Mouse (Mus musculus) lung, adult 2 months (tissue): ENCODE data around the gene Nup210l. TPM values are rescaled to one million over a fixed set of nuclear protein-coding genes. Genes with fewer than 3 reads are reported as not detected.

Experiments used
- DNase-seq: peaks from one replicate; pipeline ENCODE4 v3.0.0; 2022
- H3K4me1 ChIP-seq: fragments of 200-500 bp; 2 replicates; pipeline ENCODE4 v1.6.1; 2011; ENCODE audit warnings: low read length; ENCODE audit not compliant: control insufficient read depth, insufficient read depth
- H3K4me3 ChIP-seq: fragments of 200-500 bp; replicated peaks from 2 replicates; pipeline ENCODE3; 2011; ENCODE audit warnings: low read depth, mild to moderate bottlenecking, control low read depth, low read length; ENCODE audit errors: extremely low read depth
- CTCF ChIP-seq: fragments of 200-500 bp; IDR thresholded peaks from 2 replicates; pipeline ENCODE4 v1.5.1; 2011; ENCODE audit warnings: mild to moderate bottlenecking, low read length, control low read depth; ENCODE audit not compliant: insufficient read depth
- POLR2A ChIP-seq: fragments of 200-500 bp; IDR thresholded peaks from 2 replicates; pipeline ENCODE4 v1.6.1; 2011; ENCODE audit warnings: low read depth, mild to moderate bottlenecking, control low read depth, low read length, borderline replicate concordance; ENCODE audit errors: extremely low read depth
- WGBS: fragments of 180-500 bp; shearing (Covaris S2); methylation state at CpG from one replicate; pipeline ENCODE4 v1.1.7; 2018; 5-methylcytosine and 5-hydroxymethylcytosine counted together
- polyA plus RNA-seq: library from polyadenylated mRNA; depleted of rRNA; stranded (reverse); fragments of >200 nt; gene quantifications from 2 replicates; pipeline ENCODE4 v1.2.3, GENCODE M21; 2012; rRNA removed

The Nup210l gene
- polyA plus RNA-seq: 0.40 and 0.58 TPM in 2 replicates

DNA sequence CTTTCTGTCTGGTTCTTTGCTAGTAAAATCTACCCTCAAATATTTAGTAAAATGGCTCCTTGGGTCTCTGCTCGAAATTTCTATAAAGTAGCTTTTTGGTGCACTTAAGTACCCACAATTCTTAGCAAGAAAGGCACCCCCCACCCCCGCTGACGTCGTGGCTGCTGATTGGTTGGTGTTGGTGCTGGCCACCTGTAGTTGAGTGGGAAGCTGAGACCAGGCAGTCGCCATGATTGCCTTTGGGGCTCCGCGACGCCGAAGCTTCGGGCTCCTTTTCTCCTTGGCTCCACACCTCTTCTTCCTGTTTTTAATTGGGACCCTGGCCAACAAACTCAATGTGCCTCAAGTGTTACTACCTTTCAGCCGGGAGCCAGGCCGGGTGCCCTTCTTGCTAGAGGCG, at the start of gene Nup210l:
Nup210l (plus strand) TSS at position 195 of the 400 bp plus-strand sequence.
- Histone ChIP-seq H3K4me1 (no peaks in the 10 kb centered on the region), H3K4me3 (no peak within 1 kb of the TSS)
- 74% methylated on average over 13 of the region's 13 CpGs for WGBS
- DNase-seq: no peak
- TF ChIP-seq POLR2A (no peak), CTCF (no peak)

DNA sequence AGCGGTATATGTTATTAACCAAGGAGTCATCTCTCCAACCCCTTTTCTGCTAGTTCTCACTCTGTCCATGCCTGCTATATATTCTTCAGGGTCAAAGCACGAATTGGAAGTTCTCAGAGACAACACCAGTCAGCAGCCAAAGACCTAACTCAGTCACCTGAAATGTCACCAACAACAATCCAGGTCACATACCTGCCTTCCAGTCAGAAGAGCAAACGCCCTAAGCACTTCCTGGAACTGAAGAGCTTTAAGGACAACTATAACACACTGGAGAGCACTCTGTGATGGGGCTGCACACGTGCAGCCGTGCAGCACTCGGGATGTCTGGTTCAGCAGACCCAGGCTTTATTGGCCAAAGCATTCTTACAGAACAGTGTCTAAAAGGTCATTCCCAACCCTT, 42.4 kb upstream of the Nup210l start:
- WGBS: 77% methylated on average over 6 of the region's 6 CpGs
- Histone ChIP-seq H3K4me3 (no peak overlapping the region), H3K4me1 (no peaks in the 10 kb centered on the region)
- DNase-seq: no peak
- TF ChIP-seq POLR2A (no peak), CTCF (no peak)

DNA sequence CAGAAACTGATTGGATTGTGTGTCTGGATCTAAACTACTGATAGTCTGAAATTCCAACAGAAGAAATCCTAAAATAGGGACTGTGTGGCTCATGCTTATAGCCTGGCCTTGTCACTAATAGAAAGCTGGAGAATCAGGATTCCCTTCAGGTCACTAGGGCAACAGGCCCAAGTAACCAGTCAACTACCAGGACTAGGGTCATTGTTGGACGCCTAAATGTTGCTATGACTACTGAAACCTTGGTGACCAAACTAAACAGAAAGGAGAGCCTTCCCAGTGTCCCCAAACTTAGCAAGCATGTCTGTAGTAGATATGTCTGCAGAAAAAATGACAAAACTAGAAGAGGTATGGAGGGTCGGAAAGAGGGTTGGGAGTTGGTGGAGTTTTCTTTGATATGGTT, 41.4 kb upstream of the Nup210l start:
- Histone ChIP-seq H3K4me3 (no peak overlapping the region), H3K4me1 (no peaks in the 10 kb centered on the region)
- TF ChIP-seq CTCF (no peak), POLR2A (no peak)
- no peak for DNase-seq
- 54% methylated on average over 2 of the region's 2 CpGs for WGBS

DNA sequence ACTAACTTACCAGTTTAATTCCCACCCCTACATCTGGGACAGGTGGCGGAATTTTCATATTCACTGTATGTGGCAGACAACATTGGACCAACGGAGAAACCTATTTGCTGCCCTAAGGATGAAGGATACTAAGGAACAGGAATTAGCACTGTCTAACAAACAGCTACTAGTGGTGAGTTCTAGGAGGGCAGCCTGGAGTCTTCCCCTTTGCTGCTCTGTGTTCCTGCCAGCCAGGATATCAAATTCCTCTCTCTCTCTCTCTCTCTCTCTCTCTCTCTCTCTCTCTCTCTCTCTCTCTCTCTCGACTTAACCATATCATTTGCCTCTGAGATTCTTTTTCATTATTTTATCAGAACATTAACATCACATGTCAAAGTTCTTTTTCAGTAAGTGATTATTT, 39.5 kb upstream of the Nup210l start:
- 80% methylated on average over 3 of the region's 3 CpGs for WGBS
- no peak overlapping the region for H3K4me3 ChIP-seq
- no peaks in the 10 kb centered on the region for H3K4me1 ChIP-seq
- TF ChIP-seq CTCF (no peak), POLR2A (no peak)
- no peak for DNase-seq

DNA sequence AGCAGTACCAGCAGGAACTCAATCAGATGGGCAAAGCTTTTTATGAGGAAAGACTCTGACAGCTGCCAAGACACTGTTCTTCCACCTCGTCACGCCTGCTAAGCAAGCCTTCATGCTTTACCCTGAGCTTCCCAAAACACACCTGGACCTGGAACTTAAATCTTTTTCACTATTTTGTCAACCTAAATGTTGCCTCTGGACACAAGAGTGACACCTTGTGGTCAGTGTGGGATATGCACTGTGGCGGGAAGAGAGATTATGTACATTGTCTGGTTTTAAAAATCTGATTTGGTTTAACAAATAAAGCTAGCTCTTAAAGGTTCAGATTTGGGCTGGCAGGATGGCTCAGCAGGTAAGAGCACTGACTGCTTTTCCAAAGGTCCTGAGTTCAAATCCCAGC, 38.4 kb upstream of the Nup210l start:
- TF ChIP-seq CTCF: peak; percentile 48
- TF ChIP-seq POLR2A: no peak
- 51% methylated on average over 3 of the region's 3 CpGs for WGBS

DNA sequence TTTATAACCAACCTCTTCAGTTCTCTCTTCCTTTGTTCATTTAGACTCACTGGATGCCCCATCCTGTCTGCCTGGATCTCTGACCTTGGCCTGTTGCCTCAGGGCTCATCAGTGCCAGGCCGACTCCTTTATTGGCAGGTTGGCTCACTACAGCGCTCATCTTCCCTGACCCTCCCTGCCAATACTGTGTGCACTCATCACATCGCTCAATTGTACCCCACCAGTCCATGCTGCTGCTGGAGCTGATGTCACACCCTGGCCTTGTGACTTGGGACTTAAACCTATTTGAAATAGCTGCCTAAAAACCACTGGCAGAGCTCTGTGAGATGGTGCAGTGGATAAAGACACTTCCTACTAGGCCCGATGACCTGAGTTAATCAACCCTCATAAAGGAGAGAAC, 36.1 kb upstream of the Nup210l start:
- TF ChIP-seq POLR2A (no peak), CTCF (no peak)
- Histone ChIP-seq H3K4me3 (no peak overlapping the region), H3K4me1 (no peaks in the 10 kb centered on the region)
- no peak for DNase-seq
- 81% methylated on average over 4 of the region's 4 CpGs for WGBS

More for the DNA sequence above, 38.4 kb upstream of the Nup210l start:
- Histone ChIP-seq H3K4me1 (no peaks in the 10 kb centered on the region), H3K4me3 (no peak overlapping the region)
- DNase-seq: no peak

DNA sequence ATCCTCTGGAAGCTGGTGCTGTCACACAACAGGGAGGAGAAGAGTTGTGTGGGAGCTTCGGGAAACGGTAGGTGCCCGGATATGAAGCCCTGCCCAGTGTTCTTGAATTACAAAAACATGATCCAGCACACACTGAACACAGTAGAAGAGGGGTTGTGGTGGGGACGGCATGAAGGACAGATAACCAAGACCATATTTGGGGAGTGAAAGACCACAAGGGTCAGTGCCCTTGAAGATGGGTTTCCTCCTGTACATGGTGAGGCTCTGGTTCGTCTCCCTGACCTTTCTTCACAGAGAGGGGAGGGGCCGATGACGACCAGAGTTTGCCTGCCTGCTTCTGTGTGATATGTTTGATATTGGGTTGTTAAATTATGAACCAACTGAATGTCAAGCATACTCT, 34.2 kb upstream of the Nup210l start:
- 55% methylated on average over 7 of the region's 7 CpGs for WGBS
- no peaks in the 10 kb centered on the region for H3K4me1 ChIP-seq
- DNase-seq: no peak
- no peak overlapping the region for H3K4me3 ChIP-seq
- no peak for TF ChIP-seq CTCF
- TF ChIP-seq POLR2A: no peak

DNA sequence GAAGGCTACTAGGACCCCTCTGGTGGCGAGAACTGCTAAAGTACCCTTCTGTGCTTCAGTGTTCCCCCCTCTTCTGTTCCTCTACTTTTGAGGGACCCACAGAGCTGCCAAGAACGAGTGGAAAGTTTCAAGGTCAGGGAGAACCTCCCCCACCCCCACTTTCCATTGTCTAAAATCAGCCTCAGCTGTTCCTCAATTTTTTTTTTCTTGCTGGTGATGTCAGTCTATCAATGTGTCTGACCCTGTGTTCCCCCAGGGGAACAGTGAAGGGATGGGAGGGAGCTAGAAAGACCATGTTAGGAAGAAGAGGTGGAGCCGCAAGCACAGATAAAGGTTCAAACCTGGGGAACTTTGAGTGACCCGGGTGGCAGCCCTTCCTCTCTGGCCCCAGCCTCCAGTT, 31.6 kb upstream of the Nup210l start, which contains the start of gene Tpm3:
Tpm3 (plus strand) TSS at position 356 of the 400 bp plus-strand sequence.
- no peak for DNase-seq
- WGBS: 58% methylated on average over 4 of the region's 4 CpGs
- Histone ChIP-seq H3K4me3 (no peak within 1 kb of the TSS), H3K4me1 (peaks cover 2% of the 10 kb centered on the region)
- TF ChIP-seq CTCF (no peak), POLR2A (no peak)

DNA sequence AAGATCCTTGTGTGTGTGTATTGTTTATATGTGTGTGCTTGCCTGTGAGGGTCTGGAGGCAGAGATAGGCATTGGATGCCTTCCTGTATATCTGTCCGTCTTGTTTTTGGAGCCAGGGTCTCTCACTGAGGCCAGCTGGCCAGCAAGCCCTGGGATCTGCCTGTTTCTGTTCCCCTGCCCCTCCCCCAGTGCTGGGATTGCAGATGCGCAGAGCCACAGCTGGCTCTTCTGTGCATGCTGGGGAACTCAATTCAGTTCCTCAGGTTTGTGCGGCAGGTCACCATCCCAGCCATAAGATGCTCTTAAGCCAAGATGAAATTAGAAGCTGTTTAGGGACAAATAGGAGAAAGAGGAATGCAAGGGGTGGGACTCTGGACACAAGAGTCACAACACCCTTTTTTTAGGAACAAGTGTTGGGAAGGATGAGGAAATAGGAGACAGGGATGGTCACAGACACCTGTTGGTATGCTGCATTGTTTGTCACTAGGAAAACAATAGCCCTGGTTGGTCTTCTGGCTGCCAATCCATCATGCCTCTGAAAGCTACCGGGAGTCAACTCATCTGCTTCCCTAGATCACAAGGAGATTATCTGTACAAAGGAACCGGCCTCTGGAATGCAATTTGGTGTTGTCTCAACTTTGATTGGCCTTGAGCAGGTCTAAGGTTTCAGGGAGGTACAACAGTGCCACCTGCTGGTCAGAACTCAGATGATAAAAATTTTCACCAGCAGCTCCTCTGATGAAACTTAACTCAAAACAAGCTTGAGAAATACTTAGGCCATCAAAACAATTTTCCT, 26.8 kb upstream of the Nup210l start:
- TF ChIP-seq CTCF: peak; percentile 48; the same call in 1 of the 2 replicates
- no peak for TF ChIP-seq POLR2A
- WGBS: 17% methylated on average over 5 of the region's 5 CpGs
- DNase-seq: peak; percentile 83
- Histone ChIP-seq H3K4me1 (peaks cover 13% of the 10 kb centered on the region), H3K4me3 (no peak overlapping the region)

DNA sequence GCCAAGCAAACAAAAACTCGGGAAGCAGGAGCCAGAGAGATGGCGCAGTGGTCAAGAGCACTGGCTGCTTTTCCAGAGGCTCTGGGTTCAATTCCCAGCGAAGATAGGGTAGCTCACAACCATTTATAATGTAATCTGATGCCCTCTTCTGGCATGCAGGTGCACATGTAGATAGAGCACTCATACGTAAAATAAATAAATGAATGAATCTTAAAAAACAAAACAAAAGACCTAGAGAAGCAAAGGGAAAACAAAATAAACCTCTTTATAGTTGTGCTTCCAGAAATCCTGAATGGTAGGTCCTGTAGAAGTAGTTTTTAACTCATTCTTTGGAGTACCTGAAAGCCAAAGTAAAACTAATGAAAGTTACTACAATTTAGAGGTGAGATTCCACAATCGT, 25.7 kb upstream of the Nup210l start:
- DNase-seq: no peak
- 50% methylated on average over 5 of the region's 5 CpGs for WGBS
- TF ChIP-seq CTCF (no peak), POLR2A (no peak)
- H3K4me3 ChIP-seq: no peak overlapping the region
- H3K4me1 ChIP-seq: peaks cover 22% of the 10 kb centered on the region
